Mouse (Mus musculus) kidney, adult 11 months (tissue): ENCODE measurements at regions not wholly inside any gene's neighbourhood (a gene's known extent, or its start where the extent isn't known, plus 50 kb on each side); places are given as distances from the start of the nearest gene placed in this dataset.

ENCODE experiments used
- DNase-seq: peaks from one replicate; pipeline ENCODE4 v3.0.0; 2022

DNA sequence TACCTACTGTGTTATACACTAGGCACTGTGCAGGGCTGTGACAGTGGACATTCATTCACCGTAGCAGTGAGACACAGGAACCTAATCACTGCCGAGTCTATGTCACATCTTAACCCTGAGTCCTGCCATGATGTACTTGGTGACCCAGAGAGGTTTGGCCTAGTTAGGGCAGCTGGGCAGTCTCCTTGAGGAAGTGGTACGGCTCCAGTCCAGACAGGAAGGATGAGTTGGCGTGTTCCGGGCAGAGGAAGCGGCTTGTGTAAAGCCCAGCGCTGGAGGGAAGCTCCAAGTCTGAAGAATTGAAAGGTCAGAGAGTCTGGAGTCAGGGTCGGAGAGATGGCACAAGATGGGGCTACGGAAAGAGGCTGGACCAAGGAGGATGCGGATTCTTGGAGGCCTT lies 99.4 kb upstream of the Smim15 start:
- DNase-seq: no peak

DNA sequence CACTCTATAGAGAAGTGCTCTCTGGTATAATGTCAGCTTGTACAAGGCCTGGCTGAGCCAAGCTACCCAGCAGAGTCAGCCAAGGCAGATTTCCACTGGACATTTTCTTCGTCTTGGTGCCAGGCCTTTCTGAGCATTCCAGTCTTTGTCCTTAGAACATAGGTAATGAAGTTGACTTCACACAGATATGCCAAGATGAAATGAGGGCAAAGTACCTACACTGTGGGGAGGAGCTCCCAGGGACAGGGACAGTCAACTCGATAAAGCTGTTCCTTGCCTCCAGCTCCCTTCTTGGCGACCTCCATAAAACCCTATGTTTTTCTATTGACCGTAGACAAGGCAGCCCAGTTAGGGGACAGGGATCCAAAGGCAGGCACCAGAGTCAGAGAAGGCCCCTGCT lies 101.3 kb upstream of the Smim15 start:
- DNase-seq: no peak

DNA sequence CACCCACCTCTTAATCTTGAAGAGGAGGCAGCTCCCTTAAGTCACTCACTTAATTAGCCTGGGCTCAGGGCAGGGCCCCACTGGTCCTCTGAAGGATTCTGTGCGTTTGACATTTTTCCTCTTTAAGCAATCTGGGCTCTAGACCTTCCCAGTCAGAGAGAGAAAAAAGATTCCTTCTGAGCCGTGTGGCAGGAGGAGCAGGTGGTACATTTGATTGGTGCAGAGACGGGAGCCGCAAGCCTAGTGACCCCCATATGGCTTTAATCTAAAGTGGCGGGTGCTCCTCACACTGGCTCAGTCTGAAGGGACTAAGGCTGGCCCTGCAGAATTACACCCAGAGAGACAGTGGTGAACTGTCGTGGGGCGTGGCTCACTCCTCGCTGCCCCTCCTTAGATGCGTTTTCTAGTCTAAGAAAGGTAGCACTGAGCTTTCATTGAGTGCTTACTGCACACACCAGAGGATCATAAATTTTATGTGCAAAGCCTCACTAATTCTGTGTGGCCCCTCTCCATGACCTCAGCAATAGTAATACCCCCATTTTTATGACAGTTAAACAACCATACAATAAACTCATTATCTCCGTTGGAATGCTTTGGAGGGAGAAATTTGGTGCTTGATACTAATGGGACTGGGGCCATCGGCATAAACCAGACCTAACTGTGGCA lies 101.8 kb upstream of the Smim15 start:
- no peak for DNase-seq

DNA sequence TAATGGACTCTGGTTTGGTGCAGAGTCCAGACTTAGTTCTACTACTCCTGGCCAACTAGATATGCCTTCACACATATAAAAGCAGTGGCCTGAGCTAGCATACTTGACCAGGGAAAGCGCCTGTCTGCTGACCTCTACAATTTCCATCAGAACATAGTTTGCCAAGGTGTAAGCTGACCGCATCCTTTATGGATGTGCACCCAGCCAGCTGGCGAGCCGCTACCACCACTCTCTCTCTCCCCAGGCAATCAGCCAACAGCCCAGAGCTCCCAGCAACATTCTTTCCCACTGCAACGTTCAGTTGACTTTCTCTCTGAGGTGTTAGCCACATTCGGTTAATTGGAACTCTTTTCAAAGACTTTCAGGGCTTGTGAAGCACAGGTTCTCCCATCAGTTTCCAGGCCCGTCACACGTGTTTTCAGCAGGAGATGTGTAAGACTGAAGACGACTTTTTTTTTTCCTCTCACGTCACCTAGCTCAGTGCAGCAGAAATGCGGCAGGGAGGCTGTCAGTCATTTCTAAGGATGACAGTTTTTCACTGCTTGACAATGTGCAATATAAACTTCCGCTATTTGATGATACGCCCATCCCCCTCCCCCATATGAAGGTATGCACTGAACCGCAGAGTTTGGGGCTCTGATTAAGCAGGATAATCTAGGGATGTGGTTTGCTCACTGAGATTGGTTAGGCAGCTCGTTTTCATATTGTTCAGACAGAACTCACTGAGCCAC lies 104.2 kb upstream of the Smim15 start:
- no peak for DNase-seq

- DNase-seq: no peak
Observed at GRCm38 (mm10) chr13:107935611-107936010, 108.6 kb upstream of the Smim15 start.

DNA sequence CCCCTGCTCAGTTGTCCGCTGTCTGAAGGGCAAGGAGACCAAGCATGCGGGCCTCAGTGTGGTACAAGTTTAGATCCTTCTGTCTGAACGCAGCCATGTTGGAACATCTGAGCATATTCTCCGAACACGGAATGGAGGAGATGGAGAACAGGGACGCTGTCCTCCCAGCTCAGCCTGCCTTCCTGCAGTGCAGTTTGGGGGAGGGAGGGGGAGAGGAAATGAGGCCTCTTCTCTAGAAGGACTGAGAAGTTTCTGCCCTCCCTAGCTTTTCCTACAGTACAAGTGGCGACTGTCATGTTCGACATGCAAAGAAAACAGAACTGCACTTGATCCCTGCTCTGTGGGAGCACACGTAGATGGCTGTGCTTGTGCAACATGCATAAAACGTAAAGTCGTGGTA lies 109.6 kb upstream of the Smim15 start:
- DNase-seq: no peak

DNA sequence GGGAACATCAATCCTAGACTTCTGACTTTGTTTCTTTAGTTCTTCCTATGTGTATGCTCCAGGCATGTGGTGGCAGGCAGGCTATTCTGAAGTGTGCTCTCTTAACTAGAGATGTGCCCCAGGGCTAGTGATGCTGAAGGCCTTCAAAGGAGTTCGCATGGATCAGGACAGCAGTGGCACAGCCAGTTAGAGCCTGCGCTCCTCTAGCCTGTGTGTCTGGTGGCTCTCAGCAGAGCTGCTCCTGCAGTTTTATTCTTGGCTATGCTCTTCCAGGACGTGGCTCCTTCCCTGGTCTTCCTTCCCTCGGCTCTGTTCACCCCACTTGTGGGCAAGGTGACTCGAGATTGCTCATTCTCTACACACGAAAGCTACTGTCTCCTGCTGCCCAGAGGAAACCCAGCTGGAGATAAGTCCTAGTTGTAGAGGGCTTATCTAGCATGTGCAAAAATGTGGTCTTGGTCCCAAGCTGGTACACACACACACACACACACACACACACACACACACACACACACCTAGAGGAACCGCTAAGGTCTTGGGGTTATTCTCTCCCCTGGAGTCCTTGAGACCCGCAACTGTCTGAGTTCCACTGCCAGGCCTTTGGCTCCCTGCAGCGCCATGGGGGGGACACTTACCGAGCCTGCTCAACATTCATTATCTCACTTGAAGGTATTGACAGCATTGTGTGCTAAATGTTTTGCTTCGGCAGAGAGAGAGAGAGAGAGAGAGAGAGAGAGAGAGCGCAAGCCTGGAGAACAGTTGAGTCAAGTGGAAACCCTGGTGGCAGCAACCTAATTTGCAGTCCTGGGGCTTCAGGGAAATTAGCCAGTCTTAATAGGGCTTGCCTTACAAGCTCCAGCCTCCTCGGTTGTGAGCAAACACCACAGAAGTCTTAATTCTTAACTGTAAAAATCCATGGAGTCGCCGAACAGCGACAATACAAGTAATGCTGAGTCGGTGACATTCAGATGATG lies 110.4 kb upstream of the Smim15 start:
- DNase-seq: no peak

GRCm38 (mm10) chr13:107932423-107933032 lies 111.7 kb upstream of the Smim15 start:
- no peak for DNase-seq

GRCm38 (mm10) chr13:107931216-107931615 lies 113.0 kb upstream of the Smim15 start:
- DNase-seq: no peak

DNA sequence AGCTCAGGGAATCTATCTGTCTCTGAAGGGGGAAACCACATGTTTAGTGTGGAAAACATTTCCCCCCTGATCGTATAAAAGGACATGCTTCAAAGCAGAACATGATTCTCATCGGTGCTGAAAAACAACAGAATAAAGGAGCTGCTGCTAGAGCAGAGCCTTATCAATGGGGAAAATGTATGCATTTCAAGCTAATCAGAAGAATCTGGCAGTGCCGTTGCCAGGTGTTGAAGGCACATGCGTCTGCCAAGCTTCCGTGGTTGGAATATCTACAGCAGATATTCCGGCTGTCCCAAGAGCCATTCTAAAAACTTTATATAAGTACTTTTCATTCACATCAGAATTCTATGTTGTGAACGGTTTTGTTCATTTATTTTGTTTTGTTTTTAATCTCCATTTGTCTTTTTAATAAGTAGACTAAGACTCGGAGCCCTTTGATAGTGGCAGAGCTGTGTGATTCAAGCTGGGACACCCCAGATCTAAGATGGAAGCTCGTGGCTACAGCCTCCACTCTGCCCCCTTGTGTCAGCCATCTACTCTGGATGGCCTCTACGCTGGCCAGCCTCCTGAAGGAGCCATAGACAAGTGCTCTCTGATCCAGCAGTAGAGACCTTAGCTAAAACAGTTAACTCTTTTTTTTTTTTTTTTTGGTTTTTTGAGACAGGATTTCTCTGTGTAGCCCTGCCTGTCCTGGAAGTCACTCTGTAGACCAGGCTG lies 116.6 kb upstream of the Smim15 start:
- DNase-seq: no peak

- DNase-seq: no peak
Observed at GRCm38 (mm10) chr13:107925470-107925869, 118.8 kb upstream of the Smim15 start.

DNA sequence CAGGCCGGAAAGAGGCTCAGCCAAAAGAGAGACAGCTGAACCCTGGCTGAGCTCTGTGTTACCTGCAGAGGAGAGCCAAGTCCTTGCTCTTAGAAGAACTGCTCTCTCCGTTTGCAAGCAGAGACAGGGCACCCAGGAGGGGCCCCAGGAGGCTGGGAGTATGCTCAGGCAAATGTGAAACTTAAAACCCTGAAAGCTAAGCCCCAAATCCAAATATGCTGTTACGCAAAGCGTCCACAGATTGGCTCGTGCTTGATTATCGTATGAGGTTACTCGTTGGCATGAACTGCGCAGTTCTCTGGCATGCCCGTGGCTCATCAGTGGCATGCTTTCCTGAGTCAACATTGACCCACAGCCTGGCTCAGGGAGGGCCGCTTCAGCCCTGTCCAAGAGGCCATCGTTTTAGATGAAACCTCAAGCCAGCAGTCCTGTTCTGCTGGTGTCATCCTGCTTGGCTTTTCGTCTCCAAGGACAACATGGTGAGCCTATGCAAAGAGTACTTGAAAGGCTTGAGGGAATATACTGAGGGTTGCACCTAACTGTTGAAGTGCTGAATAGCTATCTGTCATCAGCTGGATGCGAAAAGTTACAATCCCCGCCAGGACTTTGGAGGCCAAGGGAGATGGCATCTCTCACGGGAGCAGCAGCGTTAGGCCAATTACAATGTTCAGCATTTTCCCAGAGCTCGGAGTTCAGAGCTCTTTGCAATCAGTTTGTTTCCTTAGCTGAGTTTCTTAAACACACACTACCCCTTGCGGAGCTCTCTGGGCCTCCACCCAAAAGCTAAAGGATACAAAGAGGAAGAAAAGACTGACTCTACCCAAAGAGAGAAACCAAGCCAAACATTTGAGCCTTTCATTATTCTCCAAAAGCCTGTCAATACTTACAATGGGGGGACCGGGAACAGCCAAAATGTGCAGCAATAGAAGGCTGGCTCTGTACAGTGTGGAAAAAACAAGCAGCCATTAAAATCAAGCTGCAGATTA lies 120.8 kb upstream of the Smim15 start:
- DNase-seq: no peak

GRCm38 (mm10) chr13:107919403-107919802 lies 124.8 kb upstream of the Smim15 start:
- DNase-seq: no peak

DNA sequence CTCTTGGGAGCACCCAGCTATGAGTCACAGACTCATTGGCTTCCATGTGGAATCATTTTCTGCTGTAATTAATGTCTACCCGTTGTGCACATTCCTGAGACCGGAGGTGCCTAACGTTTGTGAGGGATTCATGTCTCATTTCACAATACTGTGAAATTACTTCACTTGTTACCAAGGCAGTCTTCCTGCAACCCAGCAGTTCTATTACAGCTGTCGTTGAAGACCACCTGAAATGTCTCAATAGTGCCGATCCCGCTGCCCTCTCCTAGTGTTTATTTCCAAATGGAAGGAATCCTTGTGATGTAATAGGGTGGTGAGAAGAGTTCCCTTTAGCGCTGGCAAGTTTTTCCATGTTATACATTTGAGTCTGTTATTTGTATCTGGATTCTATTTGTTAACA lies 125.8 kb upstream of the Smim15 start:
- no peak for DNase-seq

DNA sequence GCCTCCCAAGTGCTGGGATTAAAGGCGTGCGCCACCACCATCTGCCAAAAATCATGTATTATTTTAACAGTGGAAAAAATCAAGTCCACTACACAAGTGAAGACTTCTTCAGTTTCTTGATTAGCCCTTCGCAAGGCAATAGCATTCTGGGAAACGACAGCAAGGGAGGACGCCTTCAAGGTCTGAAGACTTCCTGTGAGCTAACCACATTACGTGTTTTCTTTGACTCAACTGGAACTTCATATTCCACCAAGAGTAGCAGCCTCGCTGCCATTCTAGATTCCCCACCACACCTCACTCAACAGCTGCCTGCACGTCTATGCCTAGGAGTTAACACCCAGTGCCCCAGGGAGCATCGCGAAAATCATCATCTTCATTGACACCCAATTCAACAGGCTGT lies 126.2 kb upstream of the Smim15 start:
- DNase-seq: no peak

DNA sequence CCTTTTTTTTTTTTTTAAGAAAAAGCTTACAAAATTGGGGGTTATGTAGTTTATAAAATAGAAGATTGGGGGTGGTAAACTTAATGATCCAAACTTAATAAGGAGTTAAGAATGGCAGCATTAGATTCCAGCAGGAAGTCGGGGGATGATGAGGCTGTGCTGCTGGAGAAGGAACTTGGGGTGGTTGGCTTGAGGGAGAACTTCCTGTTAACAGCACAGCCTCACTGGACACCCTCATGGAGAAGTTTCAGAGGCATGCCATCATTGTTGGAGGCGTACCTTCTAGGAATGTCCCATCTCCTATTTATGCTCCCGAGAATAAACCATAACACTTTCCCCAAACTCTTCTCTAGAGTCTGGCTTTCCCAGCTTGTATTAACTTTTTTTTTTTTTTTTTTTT lies 126.7 kb upstream of the Smim15 start:
- no peak for DNase-seq

DNA sequence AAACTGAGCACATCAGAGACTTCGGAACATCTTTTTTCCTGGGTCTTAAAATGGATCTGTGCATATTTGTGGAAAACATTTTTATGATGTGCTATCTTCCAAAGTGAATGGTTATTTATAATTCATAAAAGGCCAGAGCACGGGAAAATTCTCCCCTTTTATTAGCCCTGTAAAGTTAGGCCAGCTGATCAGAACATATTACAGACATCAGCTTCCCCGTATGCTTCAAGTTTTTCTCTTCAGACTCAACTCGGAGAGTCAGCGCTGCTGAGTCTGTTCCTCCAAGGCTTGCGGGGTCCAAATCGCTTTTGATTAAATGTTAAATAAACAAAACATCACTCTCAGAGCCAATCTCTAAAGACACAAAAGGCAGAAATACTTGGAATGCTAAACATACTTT lies 134.1 kb upstream of the Smim15 start:
- DNase-seq: no peak

GRCm38 (mm10) chr13:107909343-107910067 lies 134.7 kb upstream of the Smim15 start:
- DNase-seq: no peak

- no peak for DNase-seq
Observed at GRCm38 (mm10) chr13:107907966-107908365, 136.3 kb upstream of the Smim15 start.

- DNase-seq: no peak
Observed at GRCm38 (mm10) chr13:107904851-107905250, 139.4 kb upstream of the Smim15 start.
